Mouse (Mus musculus): ENCODE results near the gene Ift172. TPM values are rescaled to one million over a fixed set of nuclear protein-coding genes. Genes with fewer than 3 reads are reported as not detected.

Ift172 gene
- polyA plus RNA-seq, 1 experiment from 2014 or later: 36.6 TPM

GRCm38 (mm10) chr5:31294964-31295605, 4.2 kb upstream of the Ift172 start:
- ATAC-seq (replicated peaks): peak; percentile 21; the same call in 1 of the 2 replicates
- H3K4me1 ChIP-seq: peaks cover 33% of the 10 kb centered on the region
- H3K27ac ChIP-seq: peak overlapping the region; percentile 86
- H3K4me2 ChIP-seq: peak overlapping the region; percentile 76
- no peaks in the 10 kb centered on the region for H3K27me3 ChIP-seq (replicated peaks)
- peak overlapping the region; percentile 65 for H3K4me3 ChIP-seq
- H3K9me3 ChIP-seq: no peaks in the 10 kb centered on the region
- H3K9ac ChIP-seq: peak overlapping the region; percentile 83
- WGBS: 6% methylated on average over 29 of the region's 29 CpGs
- 0 out of 2 replicates have a peak, but pooled peaks cover 4% of the 10 kb centered on the region for H3K36me3 ChIP-seq (replicated peaks)

- Histone ChIP-seq H3K27ac (peak overlapping the region; percentile 86), H3K27me3 (replicated peaks) (no peaks in the 10 kb centered on the region), H3K9me3 (no peaks in the 10 kb centered on the region), H3K9ac (peak overlapping the region; percentile 58), H3K4me1 (peaks cover 38% of the 10 kb centered on the region), H3K4me2 (peak overlapping the region; percentile 73), H3K4me3 (peak overlapping the region; percentile 46), H3K36me3 (replicated peaks) (peaks cover 6% of the 10 kb centered on the region; the same call in 1 of the 2 replicates)
- no peak for ATAC-seq (replicated peaks)
- WGBS: 4% methylated on average over 9 of the region's 9 CpGs
Observed at GRCm38 (mm10) chr5:31291361-31291688, 409 bp upstream of the Ift172 start.

DNA sequence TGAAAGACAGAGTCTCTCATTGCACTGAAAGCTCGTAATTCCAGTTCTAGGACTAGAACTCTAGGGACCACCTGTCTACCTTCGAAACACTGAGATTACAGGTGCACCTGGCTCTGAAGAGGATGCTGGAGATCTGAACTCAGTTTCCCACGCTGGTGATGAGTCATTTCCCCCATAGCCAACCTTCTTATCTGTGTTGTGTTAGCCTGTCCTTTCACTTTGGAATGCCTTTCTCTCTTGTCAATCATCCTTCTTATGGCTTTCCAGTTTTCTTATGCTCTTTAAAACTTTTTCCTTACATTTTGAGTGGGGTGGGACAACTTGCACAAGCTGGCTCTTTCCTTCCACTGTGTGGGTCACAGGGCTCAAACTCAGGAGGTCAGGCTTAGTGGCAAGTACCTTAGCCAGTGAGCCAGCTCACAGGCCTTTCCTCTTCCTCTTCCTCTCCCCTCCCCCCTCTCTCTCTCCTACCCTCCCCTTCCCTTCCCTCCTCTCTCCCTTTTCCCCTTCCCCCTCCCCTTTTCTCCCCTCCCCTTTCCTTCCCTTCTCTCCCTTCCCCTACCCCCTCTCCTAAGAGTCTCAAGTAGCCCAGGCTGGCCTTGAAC, 1.2 kb downstream of the Ift172 start:
- Histone ChIP-seq H3K9me3 (no peaks in the 10 kb centered on the region), H3K4me1 (peaks cover 33% of the 10 kb centered on the region), H3K4me3 (peak overlapping the region; percentile 46)

GRCm38 (mm10) chr5:31288655-31289054, 2.3 kb downstream of the Ift172 start:
- peaks cover 23% of the 10 kb centered on the region for H3K4me1 ChIP-seq
- H3K27ac ChIP-seq: no peak overlapping the region
- H3K27me3 ChIP-seq (replicated peaks): no peaks in the 10 kb centered on the region
- no peak overlapping the region for H3K4me2 ChIP-seq
- no peak overlapping the region for H3K9ac ChIP-seq
- peaks cover 32% of the 10 kb centered on the region for H3K36me3 ChIP-seq (replicated peaks)
- ATAC-seq (replicated peaks): no peak
- H3K4me3 ChIP-seq: no peak overlapping the region
- WGBS: 84% methylated on average over 3 of the region's 3 CpGs
- no peaks in the 10 kb centered on the region for H3K9me3 ChIP-seq

More for the DNA sequence above, 1.2 kb downstream of the Ift172 start:
- Histone ChIP-seq H3K36me3 (replicated peaks) (peaks cover 22% of the 10 kb centered on the region), H3K4me2 (peak overlapping the region; percentile 73), H3K27ac (no peak overlapping the region), H3K9ac (no peak overlapping the region), H3K27me3 (replicated peaks) (no peaks in the 10 kb centered on the region)
- WGBS: 82% methylated on average over 3 of the region's 3 CpGs
- no peak for ATAC-seq (replicated peaks)

GRCm38 (mm10) chr5:31288225-31288624, 2.7 kb downstream of the Ift172 start:
- Histone ChIP-seq H3K36me3 (replicated peaks) (peaks cover 36% of the 10 kb centered on the region), H3K27me3 (replicated peaks) (no peaks in the 10 kb centered on the region), H3K4me3 (no peak overlapping the region), H3K9ac (no peak overlapping the region), H3K9me3 (no peaks in the 10 kb centered on the region), H3K27ac (no peak overlapping the region), H3K4me1 (peaks cover 18% of the 10 kb centered on the region), H3K4me2 (no peak overlapping the region)
- WGBS: 81% methylated on average over 4 of the region's 4 CpGs
- ATAC-seq (replicated peaks): no peak

DNA sequence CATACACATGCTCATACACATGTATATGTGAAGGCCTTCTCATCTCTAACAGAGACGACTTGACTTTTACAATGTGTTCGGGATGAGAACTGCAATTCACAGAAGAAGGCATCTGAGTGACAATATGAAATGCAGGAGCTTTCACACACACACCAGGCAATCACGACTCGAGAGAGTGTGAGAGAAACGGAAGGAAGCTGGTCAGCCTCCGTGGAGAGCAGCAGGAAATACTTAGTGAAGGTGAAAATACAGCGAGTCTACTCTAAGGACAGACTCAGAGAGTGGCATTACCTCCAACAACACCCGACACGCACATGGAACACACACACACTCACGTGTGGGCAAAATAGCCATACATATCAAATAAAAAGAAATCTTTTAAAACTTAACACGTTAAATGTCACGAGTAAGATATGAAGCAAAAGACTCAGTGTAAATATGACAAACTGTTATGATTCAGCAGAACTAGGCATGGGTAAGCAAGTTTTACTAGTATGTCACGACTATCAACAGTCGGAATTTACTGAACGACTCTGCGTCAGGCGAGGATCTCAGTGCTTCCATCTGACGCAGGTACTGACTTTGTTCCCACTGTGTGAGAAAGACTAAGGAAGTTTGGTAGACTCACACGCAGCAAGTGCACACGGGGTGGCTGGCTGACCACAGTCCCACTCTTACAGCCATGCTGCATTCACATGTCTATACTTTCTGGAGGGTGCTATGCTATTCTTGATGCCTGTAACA, 11.5 kb downstream of the Ift172 start:
- Histone ChIP-seq H3K27ac (no peak overlapping the region), H3K27me3 (replicated peaks) (no peaks in the 10 kb centered on the region), H3K36me3 (replicated peaks) (peaks cover 49% of the 10 kb centered on the region), H3K4me3 (no peak overlapping the region), H3K9ac (no peak overlapping the region), H3K4me2 (no peak overlapping the region), H3K9me3 (no peaks in the 10 kb centered on the region), H3K4me1 (no peaks in the 10 kb centered on the region)
- 89% methylated on average over 20 of the region's 20 CpGs for whole genome bisulfite sequencing
- ATAC-seq (replicated peaks): no peak

- Histone ChIP-seq H3K9ac (no peak overlapping the region), H3K27me3 (replicated peaks) (no peaks in the 10 kb centered on the region), H3K4me2 (no peak overlapping the region), H3K4me1 (no peaks in the 10 kb centered on the region), H3K36me3 (replicated peaks) (peaks cover 47% of the 10 kb centered on the region), H3K4me3 (no peak overlapping the region), H3K27ac (no peak overlapping the region), H3K9me3 (no peaks in the 10 kb centered on the region)
- no peak for ATAC-seq (replicated peaks)
- 90% methylated on average over 6 of the region's 6 CpGs for WGBS
Observed at GRCm38 (mm10) chr5:31273018-31273417, 17.9 kb downstream of the Ift172 start.

- ATAC-seq (replicated peaks): no peak
- 55% methylated on average over 6 of the region's 6 CpGs for WGBS
- Histone ChIP-seq H3K9ac (no peak overlapping the region), H3K36me3 (replicated peaks) (peaks cover 36% of the 10 kb centered on the region), H3K27ac (no peak overlapping the region), H3K4me2 (no peak overlapping the region), H3K27me3 (replicated peaks) (no peaks in the 10 kb centered on the region), H3K4me3 (no peak overlapping the region), H3K9me3 (no peaks in the 10 kb centered on the region), H3K4me1 (no peaks in the 10 kb centered on the region)
Observed at GRCm38 (mm10) chr5:31267686-31268085, 23.2 kb downstream of the Ift172 start.

GRCm38 (mm10) chr5:31266101-31266500, 24.8 kb downstream of the Ift172 start:
- Histone ChIP-seq H3K27ac (no peak overlapping the region), H3K4me1 (no peaks in the 10 kb centered on the region), H3K27me3 (replicated peaks) (no peaks in the 10 kb centered on the region), H3K36me3 (replicated peaks) (peaks cover 47% of the 10 kb centered on the region), H3K9me3 (no peaks in the 10 kb centered on the region), H3K9ac (no peak overlapping the region), H3K4me2 (no peak overlapping the region), H3K4me3 (no peak overlapping the region)
- ATAC-seq (replicated peaks): no peak
- 91% methylated on average over 7 of the region's 7 CpGs for WGBS

- Histone ChIP-seq H3K4me3 (no peak overlapping the region), H3K4me1 (no peaks in the 10 kb centered on the region), H3K27ac (no peak overlapping the region), H3K4me2 (no peak overlapping the region), H3K9ac (no peak overlapping the region), H3K9me3 (no peaks in the 10 kb centered on the region), H3K27me3 (replicated peaks) (no peaks in the 10 kb centered on the region), H3K36me3 (replicated peaks) (peaks cover 48% of the 10 kb centered on the region)
- ATAC-seq (replicated peaks): no peak
- 94% methylated on average over 11 of the region's 11 CpGs for WGBS
Observed at GRCm38 (mm10) chr5:31257616-31258015, 33.3 kb downstream of the Ift172 start.

DNA sequence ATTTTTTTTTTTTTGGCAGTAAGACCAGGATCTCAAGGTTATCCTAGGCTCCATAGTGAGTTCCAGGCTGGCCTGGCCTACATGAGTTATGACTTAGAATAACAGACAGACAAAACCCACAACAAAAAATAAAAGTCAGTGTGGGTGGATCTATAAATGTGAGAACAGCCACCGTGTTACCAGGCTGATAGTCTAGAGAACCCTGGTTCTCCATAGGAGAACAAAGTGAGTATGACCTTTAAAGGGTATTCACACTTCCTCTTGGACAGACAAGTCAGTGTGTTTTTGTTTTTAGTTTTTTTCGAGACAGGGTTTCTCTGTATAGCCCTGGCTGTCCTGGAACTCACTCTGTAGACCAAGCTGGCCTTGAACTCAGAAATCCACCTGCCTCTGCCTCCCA, 34.9 kb downstream of the Ift172 start:
- WGBS: 94% methylated on average over 2 of the region's 2 CpGs
- Histone ChIP-seq H3K27me3 (replicated peaks) (no peaks in the 10 kb centered on the region), H3K4me1 (peaks cover 5% of the 10 kb centered on the region; the same call in 1 of the 2 replicates), H3K9ac (no peak overlapping the region), H3K27ac (no peak overlapping the region), H3K36me3 (replicated peaks) (peaks cover 37% of the 10 kb centered on the region), H3K4me2 (no peak overlapping the region), H3K9me3 (no peaks in the 10 kb centered on the region), H3K4me3 (no peak overlapping the region)
- ATAC-seq (replicated peaks): no peak

DNA sequence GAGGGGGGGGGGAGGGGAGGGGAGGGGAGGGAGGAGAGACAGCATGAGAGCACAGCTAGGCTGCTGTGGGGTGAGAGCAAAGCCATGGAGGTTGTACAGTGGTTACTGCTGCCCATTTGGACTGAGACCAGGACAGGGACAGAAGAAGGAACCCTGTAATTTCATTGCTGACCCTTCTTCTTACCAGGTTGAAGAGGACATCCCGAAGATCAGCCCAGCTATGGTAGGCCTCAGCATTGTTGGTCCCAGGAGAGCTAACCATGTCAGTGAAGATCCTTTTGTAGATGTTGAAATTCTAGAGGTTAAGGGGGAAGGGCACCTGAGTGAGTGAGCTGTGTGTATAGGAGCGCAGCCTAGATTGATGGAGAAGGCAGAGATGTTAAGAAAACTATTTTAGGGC, 35.5 kb downstream of the Ift172 start:
- H3K4me1 ChIP-seq: peaks cover 5% of the 10 kb centered on the region; the same call in 1 of the 2 replicates
- H3K4me2 ChIP-seq: no peak overlapping the region
- no peaks in the 10 kb centered on the region for H3K9me3 ChIP-seq
- ATAC-seq (replicated peaks): no peak
- H3K36me3 ChIP-seq (replicated peaks): peaks cover 35% of the 10 kb centered on the region
- WGBS: 90% methylated on average over 2 of the region's 2 CpGs
- H3K4me3 ChIP-seq: no peak overlapping the region
- H3K27ac ChIP-seq: no peak overlapping the region
- H3K9ac ChIP-seq: no peak overlapping the region
- H3K27me3 ChIP-seq (replicated peaks): no peaks in the 10 kb centered on the region
